Mouse (Mus musculus) MEL-GATA-1-ER (cell line): ENCODE measurements around the gene Tbc1d30.

ENCODE experiments used
- DNase-seq: peaks from one replicate; pipeline ENCODE4 v3.0.0-alpha.2; 2012; ENCODE audit warnings: low read depth; ENCODE audit errors: extremely low read depth

Tbc1d30 gene

GRCm38 (mm10) chr10:121268771-121269170 lies 82.3 kb downstream of the Tbc1d30 start:
- no peak for DNase-seq

- DNase-seq = no peak
Observed at GRCm38 (mm10) chr10:121264204-121264575, 86.9 kb downstream of the Tbc1d30 start.

GRCm38 (mm10) chr10:121263520-121264203 lies 87.4 kb downstream of the Tbc1d30 start:
- peak; percentile 23 for DNase-seq

- DNase-seq = no peak
Observed at GRCm38 (mm10) chr10:121262206-121262605, 88.9 kb downstream of the Tbc1d30 start.

- peak; percentile 88 for DNase-seq
Observed at GRCm38 (mm10) chr10:121261036-121261592, 90.0 kb downstream of the Tbc1d30 start.

- DNase-seq = peak; percentile 44
Observed at GRCm38 (mm10) chr10:121256115-121256825, 94.8 kb downstream of the Tbc1d30 start.

GRCm38 (mm10) chr10:121255465-121255864 lies 95.6 kb downstream of the Tbc1d30 start:
- no peak for DNase-seq

- DNase-seq = no peak
Observed at GRCm38 (mm10) chr10:121254343-121254742, 96.7 kb downstream of the Tbc1d30 start.

- no peak for DNase-seq
Observed at GRCm38 (mm10) chr10:121252781-121253180, 98.3 kb downstream of the Tbc1d30 start.

- no peak for DNase-seq
Observed at GRCm38 (mm10) chr10:121251191-121251590, 99.9 kb downstream of the Tbc1d30 start.

GRCm38 (mm10) chr10:121249820-121250219 lies 101.3 kb downstream of the Tbc1d30 start:
- DNase-seq = no peak

- DNase-seq = no peak
Observed at GRCm38 (mm10) chr10:121247545-121247944, 103.5 kb downstream of the Tbc1d30 start.

- no peak for DNase-seq
Observed at GRCm38 (mm10) chr10:121246971-121247370, 104.1 kb downstream of the Tbc1d30 start.

- DNase-seq = no peak
Observed at GRCm38 (mm10) chr10:121243373-121244207, 107.5 kb downstream of the Tbc1d30 start.

GRCm38 (mm10) chr10:121242596-121242995 lies 108.5 kb downstream of the Tbc1d30 start:
- no peak for DNase-seq

GRCm38 (mm10) chr10:121239065-121239464 lies 112.0 kb downstream of the Tbc1d30 start:
- DNase-seq = no peak

GRCm38 (mm10) chr10:121238551-121238950 lies 112.5 kb downstream of the Tbc1d30 start:
- DNase-seq = no peak

GRCm38 (mm10) chr10:121237377-121237776 lies 113.7 kb downstream of the Tbc1d30 start:
- no peak for DNase-seq

GRCm38 (mm10) chr10:121235167-121235824 lies 115.8 kb downstream of the Tbc1d30 start:
- no peak for DNase-seq

- DNase-seq = no peak
Observed at GRCm38 (mm10) chr10:121234476-121234875, 116.6 kb downstream of the Tbc1d30 start.

GRCm38 (mm10) chr10:121228422-121228953 lies 122.6 kb downstream of the Tbc1d30 start:
- no peak for DNase-seq
